Mouse (Mus musculus) liver, embryonic 12.5 days (tissue): ENCODE results near the gene Polr1d. TPM values are rescaled to one million over a fixed set of nuclear protein-coding genes. Genes with fewer than 3 reads are reported as not detected.

ENCODE experiments used
- ATAC-seq: fragments of 200-750 bp; cut with Nextera tagmentation; 2 replicates; pipeline ENCODE4 v1.8.0; 2017; ENCODE audit warnings: moderate number of reproducible peaks, mild to moderate bottlenecking, moderate library complexity
- H3K27ac ChIP-seq: fragments of 300-500 bp; sonication (generic); 2 replicates; pipeline ENCODE4 v1.5.1; 2016; ENCODE audit warnings: mild to moderate bottlenecking
- H3K27me3 ChIP-seq: fragments of 300-500 bp; sonication (generic); replicated peaks from 2 replicates; pipeline ENCODE4 v1.6.1; 2016; ENCODE audit warnings: mild to moderate bottlenecking, moderate library complexity
- H3K36me3 ChIP-seq: fragments of 300-500 bp; sonication (generic); 2 replicates; pipeline ENCODE4 v1.6.1; 2016; ENCODE audit warnings: mild to moderate bottlenecking, moderate library complexity
- H3K4me1 ChIP-seq: fragments of 300-500 bp; sonication (generic); 2 replicates; pipeline ENCODE4 v1.6.1; 2016
- H3K4me2 ChIP-seq: fragments of 300-500 bp; sonication (generic); 2 replicates; pipeline ENCODE4 v1.6.1; 2016; ENCODE audit warnings: mild to moderate bottlenecking, moderate library complexity
- H3K4me3 ChIP-seq: fragments of 300-500 bp; sonication (generic); 2 replicates; pipeline ENCODE4 v1.5.1; 2016; ENCODE audit warnings: mild to moderate bottlenecking, moderate library complexity
- H3K9ac ChIP-seq: fragments of 300-500 bp; sonication (generic); 2 replicates; pipeline ENCODE4 v1.6.1; 2016; ENCODE audit warnings: mild to moderate bottlenecking, moderate library complexity
- H3K9me3 ChIP-seq: fragments of 300-500 bp; sonication (generic); replicated peaks from 2 replicates; pipeline ENCODE4 v1.6.1; 2016; ENCODE audit warnings: mild to moderate bottlenecking, moderate library complexity
- WGBS: fragments of 180-500 bp; shearing (Covaris S2); methylation state at CpG from one replicate; pipeline ENCODE4 v1.1.7; 2016; ENCODE audit not compliant: insufficient replicate concordance; 5-methylcytosine and 5-hydroxymethylcytosine counted together
- polyA plus RNA-seq: library from polyadenylated mRNA; unstranded; fragments of >200 nt; fragmentation: Nextera tagmentation; extraction: Ambion mirVana; gene quantifications from 2 replicates; pipeline ENCODE4 v1.2.1, GENCODE M21; 2016

Polr1d gene
- polyA plus RNA-seq, 1 experiment from 2014 or later = 116 TPM

DNA sequence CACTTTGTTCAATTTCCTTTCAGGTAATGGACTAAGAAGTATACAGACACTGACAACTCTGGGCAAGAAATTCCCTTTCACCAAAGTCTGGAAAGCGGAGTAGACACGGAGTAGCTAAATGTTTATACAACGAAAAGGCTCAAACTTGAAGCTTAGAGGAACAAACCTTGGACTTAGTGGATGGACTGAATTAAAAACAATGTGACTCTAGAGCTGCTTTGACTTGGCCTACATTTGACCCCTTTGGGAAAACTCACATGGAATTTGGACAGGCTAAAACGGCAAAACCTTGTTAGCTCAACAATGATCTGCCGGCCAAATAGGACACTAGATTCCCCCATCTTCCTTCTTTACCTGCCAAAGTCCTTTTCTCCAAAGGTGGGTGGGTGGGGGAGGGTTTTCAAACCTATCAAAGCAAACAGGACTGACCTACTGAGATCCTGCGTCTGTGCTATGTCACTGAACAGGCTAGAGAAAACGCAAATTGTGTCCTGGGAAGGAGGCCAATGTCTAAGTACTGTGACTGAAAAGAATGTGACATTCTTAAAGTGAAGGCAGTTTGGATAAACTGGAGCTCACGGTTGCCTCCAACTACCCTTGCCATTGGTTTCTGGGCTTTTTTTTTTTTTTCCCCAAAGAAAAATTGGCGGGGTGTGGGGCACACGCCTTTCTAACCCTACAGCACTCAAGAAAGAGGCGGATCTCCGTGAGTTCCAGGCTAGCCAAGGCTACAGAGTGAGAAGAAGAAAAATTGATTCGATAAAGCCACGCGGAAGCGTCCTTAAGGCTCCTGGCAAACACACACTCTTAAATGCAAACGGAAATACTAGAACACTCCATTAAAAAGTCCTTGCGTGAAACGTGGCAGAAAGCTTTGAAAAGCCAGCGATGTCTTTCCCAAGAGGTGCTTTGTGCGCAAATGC, 1.5 kb upstream of the Polr1d start:
- no peaks in the 10 kb centered on the region for H3K27me3 ChIP-seq
- ATAC-seq = no peak
- peak overlapping the region; percentile 82 for H3K9ac ChIP-seq

GRCm38 (mm10) chr5:147076026-147076798, 638 bp upstream of the Polr1d start, which contains the start of gene Lnx2:
Lnx2 (minus strand) TSS chr5:147076586.
- H3K4me1 ChIP-seq = peaks cover 57% of the 10 kb centered on the region
- H3K9ac ChIP-seq = peak within 1 kb of the TSS; percentile 82
- peak; percentile 97 for ATAC-seq
- peak within 1 kb of the TSS; percentile 93 for H3K4me3 ChIP-seq
- peak within 1 kb of the TSS; percentile 99 for H3K4me2 ChIP-seq
- H3K27me3 ChIP-seq = no peaks in the 10 kb centered on the region
- peaks cover 25% of the 10 kb centered on the region for H3K36me3 ChIP-seq
- WGBS = under 1% methylated on average over 65 of the region's 65 CpGs
- H3K9me3 ChIP-seq = no peaks in the 10 kb centered on the region
- peak within 1 kb of the TSS; percentile 93 for H3K27ac ChIP-seq

More for the DNA sequence above, 1.5 kb upstream of the Polr1d start:
- WGBS = 21% methylated on average over 21 of the region's 21 CpGs
- H3K4me1 ChIP-seq = peaks cover 65% of the 10 kb centered on the region
- peak overlapping the region; percentile 82 for H3K27ac ChIP-seq
- H3K4me2 ChIP-seq = peak overlapping the region; percentile 99
- peaks cover 19% of the 10 kb centered on the region for H3K36me3 ChIP-seq
- H3K9me3 ChIP-seq = no peaks in the 10 kb centered on the region
- peak overlapping the region; percentile 93 for H3K4me3 ChIP-seq

- H3K4me1 ChIP-seq = peaks cover 47% of the 10 kb centered on the region
- H3K9me3 ChIP-seq = no peaks in the 10 kb centered on the region
- under 1% methylated on average over 55 of the region's 57 CpGs for WGBS
- H3K9ac ChIP-seq = peak overlapping the region; percentile 82
- H3K4me3 ChIP-seq = peak overlapping the region; percentile 93
- H3K27me3 ChIP-seq = no peaks in the 10 kb centered on the region
- H3K27ac ChIP-seq = peak overlapping the region; percentile 93
- peak overlapping the region; percentile 99 for H3K4me2 ChIP-seq
- peaks cover 30% of the 10 kb centered on the region for H3K36me3 ChIP-seq
- peak; percentile 69 for ATAC-seq
Measured at GRCm38 (mm10) chr5:147077305-147078034, 620 bp downstream of the Polr1d start.

- H3K4me1 ChIP-seq = peaks cover 39% of the 10 kb centered on the region
- H3K9ac ChIP-seq = peak overlapping the region; percentile 82
- H3K36me3 ChIP-seq = peaks cover 31% of the 10 kb centered on the region
- H3K9me3 ChIP-seq = no peaks in the 10 kb centered on the region
- peak overlapping the region; percentile 99 for H3K4me2 ChIP-seq
- 42% methylated on average over 11 of the region's 11 CpGs for WGBS
- H3K27ac ChIP-seq = peak overlapping the region; percentile 93
- H3K27me3 ChIP-seq = no peaks in the 10 kb centered on the region
- H3K4me3 ChIP-seq = peak overlapping the region; percentile 93
- no peak for ATAC-seq
Measured at GRCm38 (mm10) chr5:147078110-147078900, 1.5 kb downstream of the Polr1d start.

GRCm38 (mm10) chr5:147085201-147085894, 8.5 kb downstream of the Polr1d start:
- no peak overlapping the region for H3K27ac ChIP-seq
- H3K4me1 ChIP-seq = no peaks in the 10 kb centered on the region; the same call in 1 of the 2 replicates
- no peak overlapping the region for H3K4me3 ChIP-seq
- no peak overlapping the region for H3K4me2 ChIP-seq
- H3K36me3 ChIP-seq = peaks cover 57% of the 10 kb centered on the region
- ATAC-seq = no peak
- no peaks in the 10 kb centered on the region for H3K9me3 ChIP-seq
- no peak overlapping the region for H3K9ac ChIP-seq
- no peaks in the 10 kb centered on the region for H3K27me3 ChIP-seq
- WGBS = 90% methylated on average over 9 of the region's 9 CpGs

GRCm38 (mm10) chr5:147086816-147087215, 10.0 kb downstream of the Polr1d start:
- H3K27ac ChIP-seq = no peak overlapping the region
- 82% methylated on average over 4 of the region's 4 CpGs for WGBS
- H3K9me3 ChIP-seq = no peaks in the 10 kb centered on the region
- no peaks in the 10 kb centered on the region for H3K27me3 ChIP-seq
- peaks cover 49% of the 10 kb centered on the region for H3K36me3 ChIP-seq
- no peak overlapping the region for H3K4me2 ChIP-seq
- no peak for ATAC-seq
- H3K9ac ChIP-seq = no peak overlapping the region
- H3K4me1 ChIP-seq = no peaks in the 10 kb centered on the region
- no peak overlapping the region for H3K4me3 ChIP-seq

DNA sequence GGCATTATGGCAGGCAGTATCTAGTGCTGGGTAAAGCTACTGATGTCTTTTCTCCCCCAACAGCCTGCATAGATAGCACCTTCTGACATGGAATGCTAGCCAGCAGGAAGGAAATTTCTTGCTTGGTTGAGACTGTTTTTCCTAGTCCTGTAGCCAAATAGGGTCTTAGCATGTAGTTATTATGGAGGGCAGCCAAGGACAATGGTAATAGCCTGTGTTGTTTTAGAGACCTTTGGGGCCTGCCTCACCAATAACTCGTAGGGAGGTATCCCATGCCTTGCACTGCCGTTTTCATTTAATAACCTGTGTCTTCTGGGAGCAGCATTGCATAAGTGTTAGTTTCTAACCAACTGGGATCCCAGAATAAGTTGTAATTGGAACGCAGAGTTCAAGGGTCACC, 13.0 kb downstream of the Polr1d start:
- H3K4me1 ChIP-seq = no peaks in the 10 kb centered on the region
- no peak for ATAC-seq
- H3K4me2 ChIP-seq = no peak overlapping the region
- H3K36me3 ChIP-seq = peaks cover 55% of the 10 kb centered on the region
- WGBS = 82% methylated on average over 3 of the region's 3 CpGs
- no peaks in the 10 kb centered on the region for H3K27me3 ChIP-seq
- H3K27ac ChIP-seq = no peak overlapping the region
- H3K9ac ChIP-seq = no peak overlapping the region
- no peaks in the 10 kb centered on the region for H3K9me3 ChIP-seq
- no peak overlapping the region for H3K4me3 ChIP-seq

DNA sequence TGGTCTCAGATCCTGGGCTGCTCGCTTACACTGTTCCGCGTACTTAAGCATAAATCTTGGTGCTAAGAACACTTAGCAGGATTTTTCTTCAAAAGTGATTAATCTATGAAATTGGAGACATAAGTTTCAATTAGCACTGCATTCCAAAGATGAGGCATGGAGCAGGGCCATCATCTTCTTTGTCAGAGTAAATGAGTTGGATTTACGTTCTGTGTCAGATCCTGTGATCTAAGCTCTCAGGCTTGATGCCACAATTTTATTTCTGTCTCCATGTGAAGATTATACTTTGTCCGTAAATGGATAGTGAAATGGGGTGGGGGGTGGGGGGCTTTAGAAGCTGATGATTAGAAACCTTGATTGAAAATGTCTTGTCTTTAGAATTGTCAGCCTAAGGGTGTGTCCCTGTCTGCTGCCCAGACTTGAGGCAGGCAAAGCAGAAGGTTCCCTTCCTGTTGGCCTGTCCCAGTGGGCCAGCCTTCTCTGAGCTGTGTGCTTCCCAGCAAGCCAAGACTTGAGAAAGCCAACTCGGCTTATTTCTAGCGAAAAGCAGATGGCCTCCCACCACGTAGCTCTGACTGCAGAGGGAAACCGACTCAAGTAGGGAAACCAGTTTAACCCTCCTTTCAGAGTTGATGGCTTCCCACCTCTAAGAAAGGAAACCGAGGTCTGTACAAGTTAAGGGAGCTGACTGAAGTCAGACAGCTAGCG, 13.6 kb downstream of the Polr1d start:
- Histone ChIP-seq H3K9ac (no peak overlapping the region), H3K4me1 (no peaks in the 10 kb centered on the region), H3K27me3 (no peaks in the 10 kb centered on the region), H3K4me2 (no peak overlapping the region), H3K27ac (no peak overlapping the region), H3K9me3 (no peaks in the 10 kb centered on the region), H3K4me3 (no peak overlapping the region), H3K36me3 (peaks cover 52% of the 10 kb centered on the region)
- WGBS = 79% methylated on average over 11 of the region's 11 CpGs
- no peak for ATAC-seq

- 86% methylated on average over 7 of the region's 7 CpGs for WGBS
- H3K27me3 ChIP-seq = no peaks in the 10 kb centered on the region
- ATAC-seq = no peak
- no peaks in the 10 kb centered on the region for H3K9me3 ChIP-seq
- no peak overlapping the region for H3K4me3 ChIP-seq
- no peak overlapping the region for H3K9ac ChIP-seq
- peaks cover 60% of the 10 kb centered on the region for H3K36me3 ChIP-seq
- H3K4me2 ChIP-seq = no peak overlapping the region
- no peaks in the 10 kb centered on the region for H3K4me1 ChIP-seq
- no peak overlapping the region for H3K27ac ChIP-seq
Measured at GRCm38 (mm10) chr5:147092448-147092847, 15.6 kb downstream of the Polr1d start.

DNA sequence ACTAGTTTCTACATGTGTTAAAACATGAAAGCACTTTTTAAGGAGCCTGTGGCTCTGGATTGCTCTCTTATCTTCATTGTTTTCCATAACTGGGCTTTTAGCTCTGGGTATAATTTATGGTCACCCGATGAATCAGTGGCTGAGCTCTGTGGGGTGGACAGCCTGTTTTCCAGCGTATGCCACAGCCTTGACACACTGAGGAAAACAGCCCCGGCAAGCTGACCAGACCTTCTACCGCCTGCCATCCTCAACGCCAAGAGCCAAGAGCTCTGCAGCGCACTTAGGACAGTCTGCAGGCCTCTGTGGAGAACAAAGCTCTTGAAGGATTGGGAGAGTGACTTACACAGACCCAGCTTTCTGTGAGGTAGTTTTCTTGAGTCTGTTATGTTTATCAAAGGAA, 17.4 kb downstream of the Polr1d start:
- Histone ChIP-seq H3K4me1 (no peaks in the 10 kb centered on the region), H3K27me3 (no peaks in the 10 kb centered on the region), H3K27ac (no peak overlapping the region), H3K4me3 (no peak overlapping the region), H3K9ac (no peak overlapping the region), H3K9me3 (no peaks in the 10 kb centered on the region), H3K36me3 (peaks cover 61% of the 10 kb centered on the region), H3K4me2 (no peak overlapping the region)
- no peak for ATAC-seq
- WGBS = 87% methylated on average over 6 of the region's 6 CpGs
